Mouse (Mus musculus): ENCODE data around the gene Psma4. TPM values are rescaled to one million over a fixed set of nuclear protein-coding genes. Genes with fewer than 3 reads are reported as not detected.

Gene Psma4
- 1.4 and 3.9 TPM in 2 replicates for polyA plus RNA-seq (2012; ENCODE audit: low replicate concordance)

DNA sequence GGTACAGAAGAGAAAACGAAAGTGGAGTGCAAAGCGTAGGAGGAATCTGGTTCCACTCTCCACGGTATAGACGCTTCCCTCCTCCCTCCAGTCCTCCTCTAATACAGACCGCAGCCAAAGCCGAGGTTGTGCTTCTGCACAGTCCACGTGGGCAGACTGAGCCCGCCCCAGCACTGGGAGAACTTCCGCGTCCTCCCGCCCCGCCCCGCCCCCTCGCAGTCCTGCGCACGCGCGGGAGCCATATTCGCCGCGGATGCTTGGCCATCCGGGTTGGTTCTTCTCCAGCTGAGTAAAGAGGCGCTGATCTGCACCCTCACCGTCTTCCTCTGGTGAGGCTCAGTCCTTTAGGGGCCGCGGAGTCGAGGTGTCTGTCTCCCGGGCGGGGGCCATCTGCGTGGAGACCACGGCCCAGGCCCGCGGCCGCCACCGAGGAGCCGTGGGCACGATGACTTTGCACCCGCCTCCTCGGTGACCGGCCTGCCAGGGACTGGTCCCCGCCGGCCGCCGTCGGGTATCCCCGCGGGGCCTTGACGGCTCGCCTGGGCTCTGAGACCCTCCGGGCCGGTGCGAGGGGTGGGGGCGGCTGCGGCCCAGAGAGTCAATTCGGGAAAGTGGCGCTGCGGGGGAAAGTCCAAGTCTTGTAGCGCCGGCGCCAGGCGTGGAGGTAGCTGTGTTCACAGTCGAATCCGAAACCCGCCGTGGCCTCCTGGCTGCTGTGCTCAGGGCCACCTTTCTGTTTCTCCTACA, at the start of gene Psma4, which contains the start of gene AY074887:
TSS of gene Psma4 (plus strand) at position 216 of the 747 bp plus-strand sequence.
TSS of gene AY074887 (minus strand) at position 424 of the 747 bp plus-strand sequence.

DNA sequence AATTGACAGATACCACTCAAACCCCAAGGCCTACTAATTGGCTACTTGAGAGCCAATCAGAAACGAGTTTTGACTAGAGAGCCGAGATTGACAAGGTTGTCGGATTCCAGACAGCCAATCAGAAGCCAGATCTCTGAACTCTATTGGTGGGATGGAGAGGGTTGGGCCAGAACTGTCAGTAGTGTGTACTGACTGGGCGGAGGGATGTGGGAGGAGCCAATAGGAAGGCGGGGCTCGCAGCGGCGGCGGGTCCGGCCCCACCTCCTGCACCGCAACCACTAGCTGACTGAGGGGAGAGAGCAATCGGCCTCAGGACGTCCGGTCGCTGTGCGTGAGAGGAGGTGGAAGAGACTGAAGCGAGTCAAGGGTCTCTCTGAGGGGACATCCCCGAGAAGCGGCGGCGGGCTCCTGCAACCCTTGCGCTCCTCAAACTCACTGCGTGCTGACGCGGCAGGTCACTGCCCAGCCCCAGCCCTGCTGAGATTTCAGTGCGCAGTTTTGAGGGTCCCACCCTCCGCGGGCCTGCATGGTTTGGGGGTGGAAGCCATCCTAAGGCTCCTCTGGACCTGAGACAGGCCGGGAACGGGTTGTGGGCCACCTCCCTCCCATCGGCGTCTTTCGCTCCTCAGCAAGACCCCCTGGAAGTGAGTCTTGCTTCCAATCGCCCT, 33.4 kb upstream of the Psma4 start, which contains the start of gene Hykk:
TSS of gene Hykk (plus strand) at position 274 of the 668 bp plus-strand sequence.

GRCm38 (mm10) chr9:54980674-54981073, 30.1 kb downstream of the Psma4 start, which contains the start of gene Chrna5:
TSS of gene Chrna5 (plus strand) at chr9:54980880.

Other genes starting within 250 kb of the Psma4 start
- 2.3 and 39.0 TPM in 2 replicates for gene Wdr61, start 216.3 kb upstream of the Psma4 start, polyA plus RNA-seq (2012; ENCODE audit: low replicate concordance)
- not detected in 2 replicates for gene Crabp1, start 186.0 kb upstream of the Psma4 start, polyA plus RNA-seq (2012; ENCODE audit: low replicate concordance)
- 0.34 and 1.4 TPM in 2 replicates for gene Ireb2, start 87.0 kb upstream of the Psma4 start, polyA plus RNA-seq (2012; ENCODE audit: low replicate concordance)
- gene Hykk, start 33.5 kb upstream of the Psma4 start, polyA plus RNA-seq (2012; ENCODE audit: low replicate concordance): 0.39 TPM in 1 of 2 replicates, not detected in the other
- not detected in 2 replicates for gene AY074887, start 208 bp downstream of the Psma4 start, polyA plus RNA-seq (2012; ENCODE audit: low replicate concordance)
- gene Chrna5, start 30.1 kb downstream of the Psma4 start, polyA plus RNA-seq (2012; ENCODE audit: low replicate concordance): not detected in 2 replicates
- not detected in 2 replicates for gene Chrna3, start 75.8 kb downstream of the Psma4 start, polyA plus RNA-seq (2012; ENCODE audit: low replicate concordance)
- gene Chrnb4, start 98.0 kb downstream of the Psma4 start, polyA plus RNA-seq (2012; ENCODE audit: low replicate concordance): 0.05 and 0.06 TPM in 2 replicates
- 45.6 and 61.4 TPM in 2 replicates for gene Ube2q2, start 198.1 kb downstream of the Psma4 start, polyA plus RNA-seq (2012; ENCODE audit: low replicate concordance)